Mouse (Mus musculus) kidney, adult 2 months (tissue): ENCODE measurements around the gene Micu1.

Experiments
- CTCF ChIP-seq: fragments of 200-500 bp; conservative IDR thresholded peaks from 2 replicates; pipeline ENCODE4 v1.5.1; 2011; ENCODE audit warnings: low read depth, mild to moderate bottlenecking, control low read depth, low read length, moderate library complexity, mixed read lengths; ENCODE audit not compliant: insufficient read depth, insufficient read length
- POLR2A ChIP-seq: fragments of 200-500 bp; IDR thresholded peaks from one replicate; pipeline ENCODE4 v1.6.1; 2011; ENCODE audit warnings: low read depth, low read length, control low read depth

- TF ChIP-seq CTCF (peak; percentile 30; the same call in 1 of the 2 replicates), POLR2A (no peak)
These were observed 8.0 kb downstream of the Micu1 start for GRCm38 (mm10) chr10:59710246-59710645.
